Mouse (Mus musculus): ENCODE measurements around the gene Abcc4. TPM values are rescaled to one million over a fixed set of nuclear protein-coding genes. Genes with fewer than 3 reads are reported as not detected.

The Abcc4 gene
- total and polyA plus RNA-seq, 2 experiments from 2014 or later, result 2.0 to 4.1 TPM

GRCm38 (mm10) chr14:118490525-118490924 lies 215.5 kb downstream of the Abcc4 start:
- TF ChIP-seq CTCF (IDR thresholded peaks at IDR 0.05; ENCODE audit: low read depth), result no peak
- H3K36me3 ChIP-seq (ENCODE audit: insufficient read depth), result no peaks in the 10 kb centered on the region
- H3K27ac ChIP-seq (ENCODE audit: low read depth, low read length), result no peak overlapping the region
- H3K9ac ChIP-seq, result no peak overlapping the region
- no peaks in the 10 kb centered on the region for H3K4me1 ChIP-seq (ENCODE audit: insufficient read depth)
- ATAC-seq, result no peak
- H3K4me3 ChIP-seq (ENCODE audit: low read depth, low read length), result no peak overlapping the region
- WGBS, result 64% methylated on average over 7 of the region's 7 CpGs
- H3K4me2 ChIP-seq (ENCODE audit: low read depth), result no peak overlapping the region
- peaks cover 10% of the 10 kb centered on the region; the same call in 1 of the 2 replicates for H3K27me3 ChIP-seq (ENCODE audit: insufficient read depth, low read length)
- DNase-seq, result no peak
- H3K9me3 ChIP-seq (ENCODE audit: low read length), result no peaks in the 10 kb centered on the region

- H3K9me3 ChIP-seq (ENCODE audit: low read length), result no peaks in the 10 kb centered on the region
- TF ChIP-seq CTCF (IDR thresholded peaks at IDR 0.05; ENCODE audit: low read depth), result no peak
- WGBS, result 41% methylated on average over 11 of the region's 11 CpGs
- DNase-seq (no peak), ATAC-seq (peak; percentile 63; the same call in 1 of the 2 replicates)
- H3K4me2 ChIP-seq (ENCODE audit: low read depth), result no peak overlapping the region
- no peaks in the 10 kb centered on the region for H3K4me1 ChIP-seq (ENCODE audit: insufficient read depth)
- H3K36me3 ChIP-seq (ENCODE audit: insufficient read depth), result no peaks in the 10 kb centered on the region
- no peak overlapping the region for H3K27ac ChIP-seq (ENCODE audit: low read depth, low read length)
- no peak overlapping the region for H3K4me3 ChIP-seq (ENCODE audit: low read depth, low read length)
- no peak overlapping the region for H3K9ac ChIP-seq
- peaks cover 10% of the 10 kb centered on the region; the same call in 1 of the 2 replicates for H3K27me3 ChIP-seq (ENCODE audit: insufficient read depth, low read length)
Measured at GRCm38 (mm10) chr14:118486349-118486748, 219.7 kb downstream of the Abcc4 start.

- no peaks in the 10 kb centered on the region for H3K36me3 ChIP-seq (ENCODE audit: insufficient read depth)
- no peak overlapping the region for H3K4me3 ChIP-seq (ENCODE audit: low read depth, low read length)
- H3K27me3 ChIP-seq (ENCODE audit: insufficient read depth, low read length), result peaks cover 10% of the 10 kb centered on the region; the same call in 1 of the 2 replicates
- no peaks in the 10 kb centered on the region for H3K9me3 ChIP-seq (ENCODE audit: low read length)
- no peak overlapping the region for H3K27ac ChIP-seq (ENCODE audit: low read depth, low read length)
- no peaks in the 10 kb centered on the region for H3K4me1 ChIP-seq (ENCODE audit: insufficient read depth)
- no peak overlapping the region for H3K9ac ChIP-seq
- no peak for ATAC-seq
- 97% methylated on average over 6 of the region's 6 CpGs for WGBS
- no peak for DNase-seq
- no peak for TF ChIP-seq CTCF (IDR thresholded peaks at IDR 0.05; ENCODE audit: low read depth)
- no peak overlapping the region for H3K4me2 ChIP-seq (ENCODE audit: low read depth)
Measured at GRCm38 (mm10) chr14:118485646-118486045, 220.4 kb downstream of the Abcc4 start.

GRCm38 (mm10) chr14:118482320-118482719 lies 223.7 kb downstream of the Abcc4 start:
- no peaks in the 10 kb centered on the region for H3K9me3 ChIP-seq (ENCODE audit: low read length)
- no peak for TF ChIP-seq CTCF (IDR thresholded peaks at IDR 0.05; ENCODE audit: low read depth)
- no peak for DNase-seq
- H3K27me3 ChIP-seq (ENCODE audit: insufficient read depth, low read length), result no peaks in the 10 kb centered on the region
- H3K36me3 ChIP-seq (ENCODE audit: insufficient read depth), result no peaks in the 10 kb centered on the region
- ATAC-seq, result no peak
- H3K4me2 ChIP-seq (ENCODE audit: low read depth), result no peak overlapping the region
- no peak overlapping the region for H3K4me3 ChIP-seq (ENCODE audit: low read depth, low read length)
- WGBS, result 91% methylated on average over 5 of the region's 5 CpGs
- H3K4me1 ChIP-seq (ENCODE audit: insufficient read depth), result no peaks in the 10 kb centered on the region
- no peak overlapping the region for H3K9ac ChIP-seq
- no peak overlapping the region for H3K27ac ChIP-seq (ENCODE audit: low read depth, low read length)

DNA sequence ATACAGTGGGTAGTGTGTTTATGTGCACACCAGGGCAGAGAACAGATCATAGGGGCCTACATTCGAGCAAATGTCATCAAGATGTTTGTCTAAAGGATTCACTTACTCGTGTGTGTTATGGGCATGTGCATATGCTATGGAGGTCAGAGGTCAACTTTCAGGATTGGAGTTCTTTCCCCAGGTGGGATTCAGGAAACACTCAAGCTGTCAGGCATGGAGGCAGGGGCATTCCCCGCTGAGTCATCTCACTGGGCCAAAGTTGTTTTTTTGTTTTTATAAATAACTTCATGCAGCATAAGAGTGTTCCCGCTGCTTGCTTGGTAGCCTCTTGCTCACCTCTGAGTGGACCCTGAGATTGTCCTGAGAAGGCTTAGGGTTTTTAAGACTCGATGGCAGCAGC lies 224.2 kb downstream of the Abcc4 start:
- TF ChIP-seq CTCF (IDR thresholded peaks at IDR 0.05; ENCODE audit: low read depth), result no peak
- Histone ChIP-seq H3K9me3 (ENCODE audit: low read length) (no peaks in the 10 kb centered on the region), H3K27ac (ENCODE audit: low read depth, low read length) (no peak overlapping the region), H3K4me3 (ENCODE audit: low read depth, low read length) (no peak overlapping the region), H3K4me1 (ENCODE audit: insufficient read depth) (no peaks in the 10 kb centered on the region), H3K9ac (no peak overlapping the region), H3K4me2 (ENCODE audit: low read depth) (no peak overlapping the region), H3K27me3 (ENCODE audit: insufficient read depth, low read length) (no peaks in the 10 kb centered on the region), H3K36me3 (ENCODE audit: insufficient read depth) (no peaks in the 10 kb centered on the region)
- DNase-seq (no peak), ATAC-seq (no peak)
- 88% methylated on average over 5 of the region's 5 CpGs for WGBS

GRCm38 (mm10) chr14:118476329-118476728 lies 229.7 kb downstream of the Abcc4 start:
- WGBS, result 88% methylated on average over 3 of the region's 3 CpGs
- no peak for TF ChIP-seq CTCF (IDR thresholded peaks at IDR 0.05; ENCODE audit: low read depth)
- Histone ChIP-seq H3K27me3 (ENCODE audit: insufficient read depth, low read length) (peaks cover 9% of the 10 kb centered on the region; the same call in 1 of the 2 replicates), H3K4me1 (ENCODE audit: insufficient read depth) (no peaks in the 10 kb centered on the region), H3K4me2 (ENCODE audit: low read depth) (no peak overlapping the region), H3K9me3 (ENCODE audit: low read length) (no peaks in the 10 kb centered on the region), H3K27ac (ENCODE audit: low read depth, low read length) (no peak overlapping the region), H3K4me3 (ENCODE audit: low read depth, low read length) (no peak overlapping the region), H3K9ac (no peak overlapping the region), H3K36me3 (ENCODE audit: insufficient read depth) (no peaks in the 10 kb centered on the region)
- DNase-seq (no peak), ATAC-seq (no peak)

DNA sequence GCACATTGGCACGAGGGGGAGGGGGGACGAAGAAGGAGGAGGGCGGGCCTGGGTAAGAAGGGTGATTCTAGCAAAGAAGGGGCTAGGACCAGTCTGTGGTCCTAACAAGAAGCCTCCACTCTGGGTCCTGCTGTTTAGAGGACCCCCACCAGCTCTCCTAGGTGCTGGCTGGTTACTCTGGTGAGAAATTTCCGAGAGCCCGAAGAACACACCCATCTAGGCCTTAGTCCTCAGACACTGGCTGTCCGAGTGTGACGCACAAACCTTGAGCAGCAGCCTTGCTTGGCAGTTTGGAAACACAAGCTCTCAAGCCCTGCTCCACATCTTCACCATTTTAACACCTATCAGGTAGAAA lies 230.9 kb downstream of the Abcc4 start:
- no peak for TF ChIP-seq CTCF (IDR thresholded peaks at IDR 0.05; ENCODE audit: low read depth)
- peaks cover 12% of the 10 kb centered on the region; the same call in 1 of the 2 replicates for H3K27me3 ChIP-seq (ENCODE audit: insufficient read depth, low read length)
- H3K36me3 ChIP-seq (ENCODE audit: insufficient read depth), result no peaks in the 10 kb centered on the region
- H3K27ac ChIP-seq (ENCODE audit: low read depth, low read length), result no peak overlapping the region
- ATAC-seq (no peak), DNase-seq (no peak)
- WGBS, result 54% methylated on average over 7 of the region's 7 CpGs
- no peak overlapping the region for H3K4me3 ChIP-seq (ENCODE audit: low read depth, low read length)
- H3K9me3 ChIP-seq (ENCODE audit: low read length), result no peaks in the 10 kb centered on the region
- peak overlapping the region; percentile 94; the same call in 1 of the 2 replicates for H3K4me2 ChIP-seq (ENCODE audit: low read depth)
- no peaks in the 10 kb centered on the region for H3K4me1 ChIP-seq (ENCODE audit: insufficient read depth)
- H3K9ac ChIP-seq, result no peak overlapping the region
